Mouse (Mus musculus) forebrain, embryonic 11.5 days (tissue): ENCODE data around the gene Tada1. TPM values are rescaled to one million over a fixed set of nuclear protein-coding genes. Genes with fewer than 3 reads are reported as not detected.

Source experiments
- ATAC-seq: fragments of 200-750 bp; cut with Nextera tagmentation; replicated peaks from 2 replicates; pipeline ENCODE4 v1.8.0; 2017; ENCODE audit warnings: moderate TSS enrichment; ENCODE audit not compliant: low FRiP score
- DNase-seq: peaks from one replicate; pipeline ENCODE4 v3.0.0-alpha.2; 2017; ENCODE audit warnings: low spot score
- H3K27ac ChIP-seq: fragments of 300-500 bp; sonication (generic); 2 replicates; pipeline ENCODE4 v1.5.1; 2014; ENCODE audit warnings: low read depth, low read length
- H3K27me3 ChIP-seq: fragments of 300-500 bp; sonication (generic); 2 replicates; pipeline ENCODE4 v1.6.1; 2014; ENCODE audit warnings: mild to moderate bottlenecking, low read length, mixed read lengths; ENCODE audit not compliant: control insufficient read depth, insufficient read depth
- H3K36me3 ChIP-seq: fragments of 300-500 bp; sonication (generic); 2 replicates; pipeline ENCODE4 v1.6.1; 2014; ENCODE audit warnings: mild to moderate bottlenecking, low read length, moderate library complexity, mixed read lengths; ENCODE audit not compliant: control insufficient read depth, insufficient read depth
- H3K4me1 ChIP-seq: fragments of 300-500 bp; sonication (generic); replicated peaks from 2 replicates; pipeline ENCODE4 v1.6.1; 2014; ENCODE audit warnings: low read length, mixed read lengths; ENCODE audit not compliant: control insufficient read depth, insufficient read depth
- H3K4me2 ChIP-seq: fragments of 300-500 bp; sonication (generic); 2 replicates; pipeline ENCODE4 v1.6.1; 2014; ENCODE audit warnings: low read depth, mild to moderate bottlenecking, low read length, moderate library complexity, mixed read lengths; ENCODE audit not compliant: severe bottlenecking
- H3K4me3 ChIP-seq: fragments of 300-500 bp; sonication (generic); 2 replicates; pipeline ENCODE4 v1.5.1; 2014; ENCODE audit warnings: low read depth, low read length
- H3K9ac ChIP-seq: fragments of 300-500 bp; sonication (generic); 2 replicates; pipeline ENCODE4 v1.6.1; 2014; ENCODE audit warnings: low read length
- H3K9me3 ChIP-seq: fragments of 300-500 bp; sonication (generic); 2 replicates; pipeline ENCODE4 v1.6.1; 2016; ENCODE audit warnings: low read length, mixed read lengths; ENCODE audit not compliant: control insufficient read depth
- whole genome bisulfite sequencing: fragments of 180-500 bp; shearing (Covaris S2); extraction: QIAGEN DNeasy Blood & Tissue Kit; methylation state at CpG from one replicate; pipeline ENCODE4 v1.1.7; 2014; 5-methylcytosine and 5-hydroxymethylcytosine counted together
- polyA plus RNA-seq: library from polyadenylated mRNA; unstranded; fragments of >200 nt; fragmentation: Nextera tagmentation; extraction: Ambion mirVana; gene quantifications from 2 replicates; pipeline ENCODE4 v1.2.1, GENCODE M21; 2014

Gene Tada1
- polyA plus RNA-seq, 1 experiment from 2014 or later: 64.0 TPM

DNA sequence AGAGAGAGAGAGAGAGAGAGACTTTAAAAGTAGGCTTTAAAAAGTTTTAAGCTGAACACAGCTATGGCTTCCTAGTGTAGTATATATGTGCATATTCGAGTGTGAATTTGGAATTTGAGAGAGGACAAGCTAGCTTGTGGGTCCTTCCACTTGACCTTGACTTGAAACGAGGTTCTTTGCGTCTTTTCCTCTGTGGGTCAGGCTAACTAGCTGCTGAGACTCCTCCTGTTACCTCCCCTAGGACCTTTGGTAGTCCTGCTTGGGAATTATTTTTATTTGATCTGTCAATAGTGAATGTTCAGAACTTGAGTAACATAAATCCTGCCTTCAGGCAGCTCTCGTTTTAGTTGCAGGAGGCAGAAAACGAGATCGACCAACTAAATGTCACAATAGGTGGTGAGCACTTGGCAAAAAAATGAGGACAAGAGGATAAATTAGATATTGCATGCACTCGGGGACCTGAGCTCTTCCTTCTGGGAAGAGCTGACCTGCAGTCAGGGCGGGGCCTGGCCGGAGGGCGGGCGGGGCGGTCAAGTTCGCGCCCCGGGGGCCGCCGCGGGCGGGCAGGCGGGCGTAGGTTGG, 375 bp upstream of the Tada1 start:
- Histone ChIP-seq H3K27ac (no peak overlapping the region), H3K9ac (peak overlapping the region; percentile 77), H3K4me3 (peak overlapping the region; percentile 93), H3K4me1 (peaks cover 5% of the 10 kb centered on the region), H3K4me2 (peak overlapping the region; percentile 60), H3K27me3 (no peaks in the 10 kb centered on the region), H3K9me3 (no peaks in the 10 kb centered on the region), H3K36me3 (no peaks in the 10 kb centered on the region)
- no peak for ATAC-seq
- no peak for DNase-seq
- WGBS: 6% methylated on average over 21 of the region's 21 CpGs

DNA sequence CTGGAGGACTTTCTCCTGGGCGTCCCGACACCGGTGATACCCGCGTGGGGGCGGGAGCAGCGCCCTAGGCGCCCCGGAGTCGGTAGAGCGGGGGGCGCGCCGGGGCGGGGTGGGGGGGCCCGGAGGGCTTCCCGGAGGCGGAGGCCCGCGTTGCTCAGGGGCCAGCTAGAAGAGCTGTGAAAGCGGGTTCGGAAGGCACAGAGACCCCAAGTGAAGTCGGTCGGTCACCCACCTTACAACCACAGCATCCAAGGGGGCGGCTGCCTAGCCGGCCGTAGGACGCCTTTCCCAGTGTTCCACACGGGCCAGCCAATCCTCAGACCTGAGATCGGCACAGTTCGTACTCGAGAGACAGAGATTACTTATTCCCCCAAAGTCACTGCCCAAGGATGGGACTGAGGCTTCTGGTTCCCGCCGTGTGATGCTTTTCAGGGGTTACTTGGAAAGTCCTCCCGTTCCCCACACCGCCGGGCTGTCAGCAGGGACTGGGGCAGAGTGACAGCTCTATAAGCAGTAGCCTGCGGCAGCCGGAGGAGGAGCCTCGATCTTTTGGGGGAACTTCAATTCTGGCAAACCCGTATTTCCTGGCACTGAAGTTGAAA, 834 bp downstream of the Tada1 start:
- no peaks in the 10 kb centered on the region for H3K9me3 ChIP-seq
- peak overlapping the region; percentile 60 for H3K27ac ChIP-seq
- ATAC-seq: peak; percentile 57
- peaks cover 5% of the 10 kb centered on the region for H3K4me1 ChIP-seq
- H3K4me2 ChIP-seq: peak overlapping the region; percentile 62
- peak overlapping the region; percentile 96 for H3K9ac ChIP-seq
- peaks cover 2% of the 10 kb centered on the region; the same call in 1 of the 2 replicates for H3K36me3 ChIP-seq
- H3K4me3 ChIP-seq: peak overlapping the region; percentile 93
- no peaks in the 10 kb centered on the region for H3K27me3 ChIP-seq
- under 1% methylated on average over 39 of the region's 41 CpGs for WGBS
- DNase-seq: peak; percentile 84

DNA sequence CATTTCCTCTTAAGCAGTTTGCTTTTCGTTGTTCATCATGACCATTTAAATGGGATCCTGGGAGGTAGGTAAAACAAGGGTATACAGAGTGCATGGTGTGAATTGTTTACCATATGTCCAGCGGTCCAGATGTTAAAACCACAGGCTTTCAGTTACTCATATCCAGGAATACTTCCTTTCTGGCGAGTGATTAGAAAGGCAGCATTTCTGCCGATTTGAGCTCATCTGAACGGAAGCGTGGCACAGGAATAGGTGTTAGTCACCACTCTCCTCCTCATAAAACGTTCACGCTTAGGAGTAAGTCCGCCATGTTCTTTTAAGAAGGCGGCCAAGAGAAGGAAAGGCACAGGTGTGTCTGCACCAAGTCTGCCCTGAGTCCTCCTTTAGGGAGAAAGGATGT, 2.4 kb downstream of the Tada1 start:
- no peak overlapping the region for H3K4me2 ChIP-seq
- no peaks in the 10 kb centered on the region for H3K27me3 ChIP-seq
- H3K27ac ChIP-seq: no peak overlapping the region
- WGBS: 93% methylated on average over 10 of the region's 10 CpGs
- H3K9ac ChIP-seq: no peak overlapping the region
- H3K4me1 ChIP-seq: peaks cover 5% of the 10 kb centered on the region
- ATAC-seq: no peak
- DNase-seq: no peak
- peaks cover 4% of the 10 kb centered on the region; the same call in 1 of the 2 replicates for H3K36me3 ChIP-seq
- H3K9me3 ChIP-seq: no peaks in the 10 kb centered on the region
- H3K4me3 ChIP-seq: no peak overlapping the region

DNA sequence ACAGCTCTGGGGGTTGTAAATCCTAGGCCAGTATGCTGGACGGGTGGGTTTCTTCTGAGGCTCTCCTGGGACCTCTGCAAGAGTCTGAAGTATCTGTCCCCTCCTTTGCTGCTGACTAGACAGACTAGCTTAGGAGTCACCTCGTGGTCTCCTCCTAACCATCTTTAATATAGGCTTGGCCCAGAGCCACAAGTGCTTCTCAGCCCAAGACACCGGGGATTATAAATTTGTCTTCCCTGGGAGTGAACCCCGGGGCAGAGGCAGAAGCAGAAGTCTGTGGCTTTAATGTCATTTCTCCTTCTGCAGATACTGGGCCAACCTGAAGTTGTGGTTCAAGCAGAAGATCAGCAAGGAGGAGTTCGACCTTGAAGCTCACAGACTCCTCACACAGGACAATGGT, 2.9 kb downstream of the Tada1 start:
- Histone ChIP-seq H3K4me3 (no peak overlapping the region), H3K4me2 (no peak overlapping the region), H3K27me3 (no peaks in the 10 kb centered on the region), H3K4me1 (peaks cover 5% of the 10 kb centered on the region), H3K9ac (no peak overlapping the region), H3K27ac (no peak overlapping the region), H3K9me3 (no peaks in the 10 kb centered on the region), H3K36me3 (peaks cover 7% of the 10 kb centered on the region; the same call in 1 of the 2 replicates)
- no peak for ATAC-seq
- WGBS: 88% methylated on average over 5 of the region's 5 CpGs
- DNase-seq: no peak

DNA sequence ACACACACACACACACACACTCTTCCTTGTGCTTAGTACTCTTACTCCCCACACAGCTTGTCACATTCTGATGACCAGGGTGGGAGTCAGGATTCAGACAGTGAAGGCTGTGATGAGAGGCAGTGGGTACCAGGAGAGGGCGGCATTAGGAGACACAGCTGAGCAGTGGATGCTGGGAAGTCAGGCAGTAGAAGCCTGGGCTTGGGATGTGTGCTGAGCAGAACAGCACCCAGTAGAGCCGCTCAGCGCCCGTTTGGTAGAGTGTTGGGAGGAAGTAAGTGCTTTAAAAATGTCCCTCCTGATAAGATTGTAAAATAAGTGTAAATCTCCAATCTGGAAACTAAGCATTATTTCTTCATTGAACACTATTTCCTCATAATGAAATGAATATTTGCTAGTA, 3.7 kb downstream of the Tada1 start:
- Histone ChIP-seq H3K4me2 (no peak overlapping the region), H3K36me3 (peaks cover 11% of the 10 kb centered on the region; the same call in 1 of the 2 replicates), H3K27me3 (no peaks in the 10 kb centered on the region), H3K27ac (no peak overlapping the region), H3K4me1 (peaks cover 5% of the 10 kb centered on the region), H3K9ac (peak overlapping the region; percentile 20; the same call in 1 of the 2 replicates), H3K4me3 (no peak overlapping the region), H3K9me3 (no peaks in the 10 kb centered on the region)
- no peak for ATAC-seq
- DNase-seq: no peak
- WGBS: 88% methylated on average over 4 of the region's 4 CpGs

DNA sequence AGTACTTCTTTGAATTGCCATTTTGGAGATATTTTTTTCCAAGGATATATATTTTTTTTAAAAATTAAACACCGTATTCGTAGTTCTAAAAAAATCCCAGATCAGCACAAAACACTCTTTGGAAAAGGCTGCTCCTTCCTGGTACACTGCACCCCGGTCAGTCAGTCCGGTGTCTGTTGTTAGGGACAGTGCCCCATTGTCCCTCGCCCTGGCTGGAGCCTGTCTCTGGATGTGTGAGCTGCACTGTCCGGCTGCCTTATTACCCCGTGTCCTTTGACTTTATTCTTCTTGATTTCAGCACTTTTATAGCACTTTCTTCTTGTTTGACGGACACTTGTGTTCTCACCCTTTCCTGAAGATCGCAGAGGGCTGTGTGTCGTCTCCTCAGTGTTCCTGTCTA, 5.7 kb downstream of the Tada1 start:
- no peak overlapping the region for H3K4me2 ChIP-seq
- DNase-seq: no peak
- H3K27ac ChIP-seq: no peak overlapping the region
- H3K27me3 ChIP-seq: no peaks in the 10 kb centered on the region
- H3K36me3 ChIP-seq: peaks cover 23% of the 10 kb centered on the region; the same call in 1 of the 2 replicates
- 92% methylated on average over 10 of the region's 10 CpGs for WGBS
- no peak overlapping the region for H3K4me3 ChIP-seq
- ATAC-seq: no peak
- no peaks in the 10 kb centered on the region for H3K9me3 ChIP-seq
- peaks cover 5% of the 10 kb centered on the region for H3K4me1 ChIP-seq
- H3K9ac ChIP-seq: no peak overlapping the region

DNA sequence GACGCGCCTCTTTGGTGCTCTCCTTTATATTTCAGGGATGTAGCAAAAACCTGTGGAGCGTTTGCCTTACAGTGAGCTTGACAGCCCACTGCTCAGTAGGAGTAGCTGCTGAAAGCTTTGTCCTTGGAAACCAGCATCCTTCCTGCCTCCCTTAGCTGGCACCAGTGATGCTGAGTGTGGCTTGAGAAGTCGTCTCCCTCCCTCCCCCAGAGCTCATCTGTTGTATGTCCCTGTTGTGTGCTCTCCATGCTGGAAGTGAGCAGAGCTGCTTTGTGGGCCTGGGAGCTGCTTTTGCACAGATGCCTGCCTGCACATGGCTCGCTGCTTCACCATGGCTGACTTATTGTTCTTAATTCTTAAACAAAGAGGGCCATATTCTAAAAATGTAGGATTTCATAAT, 6.5 kb downstream of the Tada1 start:
- DNase-seq (no peak), ATAC-seq (no peak)
- peaks cover 29% of the 10 kb centered on the region for H3K36me3 ChIP-seq
- no peak overlapping the region for H3K27ac ChIP-seq
- H3K27me3 ChIP-seq: no peaks in the 10 kb centered on the region
- H3K4me3 ChIP-seq: no peak overlapping the region
- peaks cover 4% of the 10 kb centered on the region for H3K4me1 ChIP-seq
- no peaks in the 10 kb centered on the region for H3K9me3 ChIP-seq
- WGBS: 86% methylated on average over 5 of the region's 5 CpGs
- H3K9ac ChIP-seq: no peak overlapping the region
- no peak overlapping the region for H3K4me2 ChIP-seq

DNA sequence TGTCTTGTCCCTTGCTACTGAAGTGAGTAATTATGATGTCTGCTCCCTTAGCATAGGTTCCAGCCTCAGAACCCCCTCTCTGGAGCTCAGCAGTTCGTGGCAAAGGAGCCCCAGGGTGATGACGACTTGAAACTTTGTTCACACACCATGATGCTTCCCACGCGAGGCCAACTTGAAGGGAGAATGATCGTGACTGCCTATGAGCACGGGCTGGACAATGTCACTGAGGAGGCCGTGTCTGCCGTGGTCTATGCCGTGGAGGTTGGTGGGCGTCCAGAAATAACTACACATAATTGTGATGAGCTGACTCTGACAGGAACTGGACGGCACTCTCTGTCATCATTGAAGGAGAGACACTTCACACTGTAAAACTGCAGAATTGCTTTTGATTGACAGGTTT, 9.6 kb downstream of the Tada1 start:
- 96% methylated on average over 11 of the region's 11 CpGs for WGBS
- no peak for DNase-seq

More for the DNA sequence above, 9.6 kb downstream of the Tada1 start:
- no peak overlapping the region for H3K9ac ChIP-seq
- H3K27me3 ChIP-seq: no peaks in the 10 kb centered on the region
- H3K36me3 ChIP-seq: peaks cover 30% of the 10 kb centered on the region
- no peak overlapping the region for H3K27ac ChIP-seq
- H3K4me3 ChIP-seq: no peak overlapping the region
- H3K9me3 ChIP-seq: no peaks in the 10 kb centered on the region
- ATAC-seq: no peak
- no peaks in the 10 kb centered on the region for H3K4me1 ChIP-seq
- H3K4me2 ChIP-seq: no peak overlapping the region
